Mouse (Mus musculus) 3T3-L1 (cell line): ENCODE measurements at regions not wholly inside any gene's neighbourhood (a gene's known extent, or its start where the extent isn't known, plus 50 kb on each side); places are given as distances from the start of the nearest gene placed in this dataset.
A peak's percentile ranks its signal among the peaks of the same experiment; 100 is the strongest.
"Not testable (repeated sequence)": the region's sequence is repeated elsewhere in the genome, so short reads cannot be mapped to it uniquely, and the experiment has no call there.

Source experiments
- DNase-seq: peaks from one replicate; pipeline ENCODE4 v3.0.0-alpha.2; 2015; ENCODE audit warnings: low read depth, low spot score

DNA sequence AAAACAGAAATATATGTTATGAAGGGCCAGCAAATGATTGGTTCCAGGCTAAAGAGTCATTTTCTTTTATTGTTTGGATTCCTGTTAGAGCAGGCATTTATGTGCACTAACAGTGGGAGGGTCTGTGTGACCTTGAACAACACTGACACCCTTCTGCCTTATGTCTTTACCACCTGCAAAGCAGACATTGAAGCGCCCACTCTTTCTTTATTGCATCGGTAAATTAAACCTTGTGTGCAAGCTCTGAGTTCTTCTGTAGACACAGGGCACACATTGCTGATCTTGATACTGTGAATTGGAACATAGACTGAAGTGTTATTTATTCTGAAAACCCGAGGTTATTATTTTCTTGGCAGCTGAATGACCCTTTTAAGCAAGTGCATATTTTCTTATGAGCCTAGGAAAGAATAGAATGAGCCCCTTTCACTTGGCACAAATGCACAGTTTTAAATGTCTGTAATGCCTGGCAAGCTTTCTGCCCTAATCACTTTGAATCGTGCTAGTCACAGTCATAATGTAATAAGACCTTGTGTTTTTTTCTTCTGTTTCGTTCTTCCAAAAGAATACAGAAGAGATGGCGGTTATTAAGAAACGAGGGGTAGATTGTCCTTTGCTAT lies 125.1 kb upstream of the Cobl start:
- DNase-seq, result no peak

DNA sequence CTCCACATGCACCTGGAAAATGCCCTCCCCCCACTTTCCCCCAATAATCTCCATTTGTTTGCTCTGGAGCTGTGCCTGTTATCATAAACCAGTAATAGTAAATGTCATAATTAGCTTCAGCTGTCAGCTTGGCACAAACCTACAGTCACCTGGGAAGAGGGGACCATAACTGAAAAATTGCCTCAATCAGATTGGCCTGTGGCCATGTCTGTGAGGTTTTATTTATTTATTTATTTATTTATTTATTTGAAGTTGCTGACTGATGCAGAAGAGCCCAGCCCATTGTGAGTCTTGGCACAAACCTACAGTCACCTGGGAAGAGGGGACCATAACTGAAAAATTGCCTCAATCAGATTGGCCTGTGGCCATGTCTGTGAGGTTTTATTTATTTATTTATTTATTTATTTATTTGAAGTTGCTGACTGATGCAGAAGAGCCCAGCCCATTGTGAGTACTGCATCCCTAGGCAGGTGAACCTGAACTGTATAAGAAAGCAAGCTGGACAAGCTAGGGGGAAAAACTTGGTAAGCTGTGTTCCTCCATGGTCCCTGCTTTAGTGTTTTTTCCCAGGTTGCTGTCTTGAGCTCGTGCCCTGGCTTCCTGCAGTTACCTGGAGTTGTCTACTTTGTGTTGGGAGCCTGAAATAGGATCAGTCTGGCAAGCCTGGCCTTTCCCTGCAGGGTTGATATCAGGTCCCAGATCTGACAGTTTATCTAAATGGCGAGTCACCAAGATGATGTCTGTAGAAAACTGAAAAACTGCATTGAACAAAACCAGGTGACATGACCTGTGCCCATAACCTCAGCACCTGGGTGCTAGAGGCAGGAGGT lies 120.3 kb upstream of the Cobl start:
- DNase-seq, result not testable (repeated sequence)

DNA sequence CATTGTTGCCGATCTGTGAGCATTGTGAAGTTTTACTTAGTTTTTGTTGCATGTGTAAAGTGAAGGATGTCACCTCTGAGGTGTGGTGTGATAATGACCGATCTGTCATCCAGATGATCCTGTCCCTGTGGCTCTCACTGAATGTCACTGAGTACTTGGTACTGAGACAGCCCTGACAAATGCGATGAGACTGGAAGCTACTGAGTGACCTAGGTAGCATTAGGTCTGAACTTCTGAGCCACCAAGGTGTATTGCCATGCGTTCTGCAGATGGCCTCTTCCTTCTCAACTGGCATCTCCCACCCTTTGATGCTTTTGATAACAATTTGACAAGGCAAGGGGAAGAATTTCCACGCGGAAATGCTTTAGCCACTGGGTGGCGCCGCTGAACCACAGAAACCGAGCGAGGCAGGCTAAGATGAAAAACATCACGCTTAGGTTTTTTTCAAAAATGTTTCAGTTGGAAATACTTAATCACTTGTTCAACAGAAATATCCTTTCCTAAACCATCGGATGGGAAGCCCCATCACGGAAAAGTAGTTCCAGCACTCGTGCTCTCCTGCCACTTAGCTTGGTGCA lies 114.3 kb upstream of the Cobl start:
- peak; percentile 27 for DNase-seq

DNA sequence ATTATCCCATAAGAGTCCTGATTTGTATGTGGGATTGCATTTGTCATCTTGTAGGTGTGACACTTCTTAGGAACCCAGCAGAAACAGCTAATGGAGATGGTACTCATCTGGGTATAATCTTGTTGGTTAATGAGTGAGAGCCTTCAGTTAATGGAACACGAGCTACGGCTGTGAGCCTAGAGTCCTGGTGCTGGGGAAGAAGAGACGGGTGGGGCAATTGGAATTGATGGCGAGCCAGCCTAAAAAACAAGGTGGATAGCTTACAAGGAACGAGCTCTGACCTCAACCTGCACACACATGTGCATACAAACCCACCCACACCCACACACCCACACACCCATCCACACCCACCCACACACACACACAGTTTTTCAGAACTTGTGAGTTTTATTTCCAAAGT lies 94.9 kb upstream of the Cobl start:
- no peak for DNase-seq

DNA sequence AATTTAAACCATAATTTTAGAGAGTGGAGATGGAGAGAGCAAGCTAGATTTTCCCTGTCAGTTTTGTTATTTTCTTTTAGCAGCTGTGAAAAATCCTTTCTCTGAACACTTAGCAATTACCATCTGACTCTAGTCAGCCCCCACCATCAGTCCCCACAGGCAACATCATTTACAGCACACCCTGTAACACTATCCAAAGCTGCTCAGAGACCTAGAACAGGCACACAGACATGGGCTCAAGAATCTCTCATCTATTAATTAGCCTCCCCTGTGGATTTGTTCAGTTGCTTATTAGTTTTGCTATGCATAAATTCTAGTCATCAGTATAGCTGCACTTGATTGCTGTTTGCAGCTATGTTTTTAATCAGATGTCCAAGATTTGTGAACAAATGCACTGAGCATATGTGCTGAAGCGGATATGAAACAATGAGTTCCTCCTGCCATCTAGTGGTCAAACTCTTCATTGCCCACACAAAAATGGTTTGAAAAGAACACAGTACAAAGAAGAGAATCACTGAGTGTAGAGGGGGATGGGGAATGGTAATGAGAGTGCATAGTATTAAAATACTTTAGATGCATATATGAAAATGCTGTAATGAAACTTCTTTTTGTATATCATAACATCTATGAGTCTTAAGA lies 94.4 kb upstream of the Cobl start:
- peak; percentile 78 for DNase-seq

DNA sequence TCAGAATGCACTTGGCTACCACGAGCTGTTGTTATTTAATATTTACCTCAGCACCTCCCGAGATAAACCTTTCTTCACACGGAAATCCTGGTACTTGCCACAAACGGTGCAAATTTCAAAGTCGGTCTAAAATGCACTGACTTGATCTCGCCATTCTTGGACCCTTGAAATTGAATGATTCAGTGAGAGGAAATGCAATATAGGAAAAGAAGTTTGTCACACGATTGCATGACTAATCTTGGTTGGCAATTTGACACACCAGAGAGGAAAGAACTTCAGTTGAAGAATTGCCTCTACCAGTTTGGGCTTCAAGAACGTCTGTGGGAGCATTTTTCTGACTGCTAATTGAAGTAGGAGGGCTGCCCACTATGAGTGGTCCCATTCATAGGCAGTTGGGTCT lies 93.4 kb upstream of the Cobl start:
- peak; percentile 40 for DNase-seq

DNA sequence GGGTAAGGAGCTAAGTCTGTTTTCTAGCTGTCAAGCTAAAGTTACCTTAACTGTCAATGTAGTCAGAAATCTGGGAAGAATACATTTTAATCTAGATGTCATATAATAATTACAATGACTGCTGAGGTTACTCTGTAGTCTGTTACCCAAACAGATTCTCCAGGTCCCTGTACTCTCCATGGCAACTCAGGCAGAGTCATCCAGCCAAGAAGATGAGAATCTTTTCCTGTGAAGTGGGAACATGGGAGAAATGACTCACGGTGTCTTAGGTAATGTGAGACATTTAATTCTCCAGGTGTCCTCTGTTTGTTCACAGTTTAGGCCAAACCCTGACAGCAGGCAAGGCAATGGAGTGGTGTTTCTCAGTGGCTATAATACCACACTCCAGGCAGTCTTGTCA lies 81.0 kb upstream of the Cobl start:
- DNase-seq, result no peak

DNA sequence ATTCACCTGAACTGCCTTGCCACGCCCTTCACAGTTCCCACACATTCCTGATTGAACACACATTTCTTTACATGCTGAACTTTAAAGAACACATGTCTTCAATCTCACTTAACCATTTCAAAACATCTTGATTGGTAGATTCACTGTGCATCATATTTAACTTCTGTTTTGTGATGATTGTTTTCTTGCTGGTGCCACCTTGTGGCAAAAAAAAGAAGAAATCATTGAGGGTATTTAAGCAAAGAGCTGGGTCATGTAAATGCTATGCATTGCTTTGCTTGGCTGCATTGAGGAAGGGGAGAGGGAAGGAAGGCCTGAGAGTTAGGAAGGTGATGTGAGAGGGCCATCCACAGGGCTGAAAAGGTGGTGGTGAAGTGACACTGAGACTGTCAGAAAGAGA lies 78.3 kb upstream of the Cobl start:
- peak; percentile 34 for DNase-seq

DNA sequence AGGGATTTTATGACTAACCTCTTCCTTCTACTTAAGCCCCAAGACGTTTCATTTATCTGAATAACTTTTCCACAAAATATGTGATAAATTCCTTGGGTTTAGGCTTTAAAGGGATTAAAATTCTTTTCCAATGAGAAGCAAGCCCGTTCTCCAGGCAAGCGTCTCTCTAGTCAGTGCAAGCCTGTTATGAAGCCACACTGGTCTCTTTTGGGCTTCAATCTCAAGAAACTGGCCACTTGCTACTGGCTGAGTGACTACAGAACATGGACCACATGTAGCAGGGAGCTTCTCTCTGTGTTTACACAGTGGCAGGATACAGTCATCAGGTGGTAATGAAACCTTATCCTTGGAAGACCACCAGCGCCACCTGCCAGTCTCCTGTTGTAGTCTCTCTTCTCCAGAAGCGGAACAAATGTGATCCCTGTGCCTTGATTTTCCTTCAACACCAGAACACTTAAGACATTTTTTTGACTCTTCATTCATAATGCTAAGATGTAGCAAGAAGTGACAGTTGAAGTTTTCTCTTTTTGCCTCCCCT lies 75.6 kb upstream of the Cobl start:
- peak; percentile 61 for DNase-seq

DNA sequence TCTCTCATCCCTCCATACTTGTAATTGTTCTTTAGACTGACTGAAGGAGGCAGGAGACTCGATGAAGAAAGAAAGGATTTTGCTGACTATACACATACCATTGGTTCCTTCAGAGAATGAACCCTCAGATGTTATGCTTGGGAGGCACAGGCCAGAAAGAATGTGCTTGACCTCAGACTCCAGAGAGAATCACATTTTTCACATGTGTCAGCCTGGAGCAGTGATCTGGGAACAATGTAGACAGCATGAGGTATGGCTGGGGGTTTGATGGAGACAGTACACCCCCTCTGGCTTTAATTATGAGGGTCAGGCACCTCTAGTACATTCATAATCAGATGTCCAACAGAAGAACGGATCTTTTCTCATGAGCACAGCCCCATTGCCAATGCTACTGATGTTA lies 70.3 kb upstream of the Cobl start:
- DNase-seq, result peak; percentile 68

DNA sequence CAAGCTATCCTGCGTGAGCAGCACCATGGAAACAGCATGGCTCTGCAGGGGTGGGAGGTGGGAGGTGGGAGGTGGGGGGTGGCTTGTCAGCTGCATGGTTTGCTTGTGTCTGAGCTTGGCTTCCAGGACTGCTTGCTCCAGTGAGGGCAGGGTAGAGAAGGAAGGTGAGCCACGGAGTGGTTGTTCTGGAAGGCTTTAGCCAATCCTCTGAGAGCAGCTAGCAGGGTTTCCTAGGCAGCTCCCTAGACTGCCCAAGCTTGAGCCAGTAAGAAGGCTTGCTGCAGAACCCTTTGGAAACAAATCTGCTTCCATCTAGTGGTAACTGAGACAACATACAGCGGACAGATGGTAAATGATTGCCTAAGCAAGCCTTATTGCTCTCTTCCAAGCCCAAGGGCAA lies 67.5 kb upstream of the Cobl start:
- peak; percentile 79 for DNase-seq

DNA sequence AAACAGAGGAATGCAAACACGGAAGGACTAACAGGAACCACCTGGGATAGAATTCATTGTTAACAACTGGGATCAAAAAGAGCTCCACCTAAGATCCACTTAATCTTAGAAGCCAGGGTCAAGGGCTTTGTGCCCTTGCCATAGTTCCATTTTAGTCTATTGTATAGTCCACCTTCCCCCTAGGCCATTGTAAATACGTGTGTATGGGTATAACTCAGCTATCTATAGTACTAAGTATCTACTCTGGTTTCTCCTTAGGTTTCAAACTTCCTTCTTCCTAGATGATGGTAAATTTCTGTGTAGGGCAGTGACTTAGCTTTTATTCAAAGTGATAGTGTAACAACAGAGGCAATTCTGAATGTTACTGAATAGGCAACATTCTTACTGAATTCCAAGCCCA lies 57.3 kb upstream of the Cobl start:
- not testable (repeated sequence) for DNase-seq

DNA sequence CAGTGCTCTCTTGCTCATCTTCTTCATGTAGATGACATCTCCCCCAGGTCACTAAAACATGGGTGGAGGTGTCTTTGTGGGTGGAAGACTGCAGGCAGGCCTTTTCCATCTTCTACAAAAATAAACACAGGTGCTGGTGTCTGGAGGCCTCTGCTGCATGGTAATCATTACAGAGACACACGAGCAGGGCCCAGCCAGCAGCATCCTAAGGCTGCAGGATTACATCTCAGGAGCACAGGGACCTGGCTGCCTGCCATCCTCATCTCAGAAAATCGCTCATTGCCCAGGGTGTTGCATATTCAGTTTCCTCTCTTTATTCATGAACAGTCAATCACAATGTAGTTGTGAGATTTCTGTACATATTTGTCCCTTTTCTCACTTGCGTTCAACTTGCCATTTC lies 56.5 kb upstream of the Cobl start:
- DNase-seq, result no peak

DNA sequence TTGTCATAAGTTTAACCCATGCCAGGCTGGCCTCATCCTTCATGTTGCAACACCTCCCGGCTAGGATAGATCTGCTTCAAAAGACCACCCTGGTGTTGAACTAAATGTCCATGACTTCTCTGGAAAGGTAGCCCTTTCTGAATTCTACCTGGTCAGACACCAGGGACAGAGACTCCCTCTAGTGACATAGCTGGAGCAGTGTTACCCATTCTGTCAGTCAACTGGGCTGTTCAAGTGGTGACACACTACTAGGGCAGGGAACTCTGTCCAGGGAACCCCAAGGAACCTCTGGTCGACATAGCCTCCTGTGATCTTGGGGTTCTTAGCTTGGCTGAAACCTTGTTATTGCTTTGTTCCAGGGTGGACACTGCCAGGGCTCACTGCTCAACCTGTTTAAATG lies 51.6 kb upstream of the Cobl start:
- DNase-seq, result no peak
